1 mouse cellular context compared by ENCODE assay signal in the genomic region with DNA sequence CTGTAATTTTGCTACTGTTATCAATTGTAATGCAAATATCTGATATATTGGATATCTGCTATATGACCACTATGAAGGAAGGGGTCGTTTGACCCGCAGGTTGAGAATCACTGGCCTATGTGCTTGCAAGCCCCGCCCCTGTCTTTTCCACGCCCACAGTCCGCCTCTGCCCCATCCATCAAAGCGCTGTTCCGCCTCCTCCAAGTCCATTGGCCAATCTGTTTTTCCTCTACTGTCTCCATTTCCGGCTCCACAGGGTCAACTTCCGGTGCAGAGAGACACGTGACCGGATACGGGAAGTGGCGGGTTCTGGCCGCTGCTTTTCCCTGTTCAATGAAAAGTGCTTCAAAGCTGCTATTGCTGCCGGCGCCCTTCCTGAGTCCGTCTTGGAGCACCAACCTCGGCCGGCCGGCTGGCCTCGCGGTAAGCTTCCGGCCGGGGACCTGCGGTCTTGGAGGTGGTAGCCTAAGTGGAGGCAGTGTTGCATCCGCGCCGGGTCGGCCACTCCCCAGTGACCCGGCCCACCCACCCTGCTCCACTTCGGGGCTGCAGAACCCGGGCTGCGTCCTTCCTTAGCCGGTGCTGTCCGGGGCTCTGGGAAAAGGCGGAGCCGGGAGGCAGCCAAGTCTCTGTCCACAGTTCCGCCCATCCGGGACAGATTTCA.
TF ChIP-seq lines count a peak whose summit lies in the region.

Exoc1 (plus strand) TSS at position 272 of the 664 bp plus-strand sequence.

TF ChIP-seq in myocyte, 11 proteins besides CTCF, POLR2A, EP300 and RAD21 (continued from another document):
- TF ChIP-seq TCF12 (IDR thresholded peaks at IDR 0.05; ENCODE audit: insufficient read depth, poor library complexity, severe bottlenecking) (no peak), CEBPB (IDR thresholded peaks at IDR 0.05; ENCODE audit: insufficient read depth, poor library complexity, severe bottlenecking) (no peak), REST (IDR thresholded peaks at IDR 0.05; ENCODE audit: insufficient read depth, insufficient read length) (no peak), MAX (IDR thresholded peaks at IDR 0.05; ENCODE audit: low read depth) (no peak), USF1 (IDR thresholded peaks at IDR 0.05; ENCODE audit: low read depth) (peak; percentile 99), E2F4 (IDR thresholded peaks at IDR 0.05; ENCODE audit: insufficient read depth) (no peak)
